Mouse (Mus musculus) embryonic fibroblast, embryonic 13.5 days (primary cell): ENCODE results near the gene Vstm4.

Experiments
- CTCF ChIP-seq: IDR thresholded peaks from 2 replicates; pipeline ENCODE4 v1.5.1; 2011; ENCODE audit warnings: mild to moderate bottlenecking, control low read depth, low read length, moderate library complexity, borderline replicate concordance; ENCODE audit not compliant: insufficient read depth
- POLR2A ChIP-seq: IDR thresholded peaks from 2 replicates; pipeline ENCODE4 v1.6.1; 2011; ENCODE audit warnings: low read depth, mild to moderate bottlenecking, control low read depth, low read length, moderate library complexity

DNA sequence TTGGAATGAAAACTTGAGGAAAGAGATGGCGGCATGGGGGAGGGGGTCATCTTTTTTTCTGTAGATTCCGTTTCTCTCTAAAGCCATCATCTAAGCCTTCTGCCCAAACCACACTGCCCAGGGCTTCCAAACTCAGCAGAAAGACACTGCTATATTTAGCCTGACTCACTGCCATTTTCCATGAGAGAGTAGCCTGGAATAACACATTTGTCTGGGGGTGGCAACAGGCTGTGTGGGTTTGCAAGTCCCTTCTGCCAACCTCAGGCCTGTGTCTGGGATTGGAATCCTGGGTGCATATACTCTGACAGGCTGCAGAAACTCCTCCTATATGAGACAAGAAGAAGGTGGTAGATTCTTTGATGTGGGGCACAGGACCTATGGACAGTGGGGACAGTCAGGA, 91.0 kb downstream of the Vstm4 start:
- no peak for TF ChIP-seq CTCF
- TF ChIP-seq POLR2A: no peak
